Mouse (Mus musculus) stomach, embryonic 14.5 days (tissue): ENCODE data around the gene Abhd14a. TPM values are rescaled to one million over a fixed set of nuclear protein-coding genes. Genes with fewer than 3 reads are reported as not detected.
A peak's percentile ranks its signal among the peaks of the same experiment; 100 is the strongest.

Experiments used
- ATAC-seq: fragments of 200-750 bp; cut with Nextera tagmentation; 2 replicates; pipeline ENCODE4 v1.8.0; 2017; ENCODE audit warnings: low read depth, moderate TSS enrichment; ENCODE audit not compliant: insufficient number of reproducible peaks, insufficient read depth, low FRiP score
- H3K27ac ChIP-seq: fragments of 300-500 bp; sonication (generic); 2 replicates; pipeline ENCODE4 v1.5.1; 2014; ENCODE audit warnings: mild to moderate bottlenecking, low read length, moderate library complexity, mixed read lengths
- H3K27me3 ChIP-seq: fragments of 300-500 bp; sonication (generic); 2 replicates; pipeline ENCODE4 v1.6.1; 2014; ENCODE audit warnings: low read length, control low read depth, mixed read lengths; ENCODE audit not compliant: control insufficient read depth, insufficient read depth
- H3K36me3 ChIP-seq: fragments of 300-500 bp; sonication (generic); 2 replicates; pipeline ENCODE4 v1.6.1; 2014; ENCODE audit warnings: mild to moderate bottlenecking, control low read depth, low read length, moderate library complexity, mixed read lengths; ENCODE audit not compliant: control insufficient read depth, insufficient read depth
- H3K4me1 ChIP-seq: fragments of 300-500 bp; sonication (generic); 2 replicates; pipeline ENCODE4 v1.6.1; 2014; ENCODE audit warnings: low read length, control low read depth, mixed read lengths; ENCODE audit not compliant: control insufficient read depth, insufficient read depth
- H3K4me2 ChIP-seq: fragments of 300-500 bp; sonication (generic); replicated peaks from 2 replicates; pipeline ENCODE4 v1.6.1; 2014; ENCODE audit warnings: low read depth, low read length, control low read depth
- H3K4me3 ChIP-seq: fragments of 300-500 bp; sonication (generic); 2 replicates; pipeline ENCODE4 v1.5.1; 2014; ENCODE audit warnings: low read depth, low read length, control low read depth
- H3K9ac ChIP-seq: fragments of 300-500 bp; sonication (generic); replicated peaks from 2 replicates; pipeline ENCODE4 v1.6.1; 2014; ENCODE audit warnings: low read depth, mild to moderate bottlenecking, control low read depth, low read length, moderate library complexity, mixed read lengths
- H3K9me3 ChIP-seq: fragments of 300-500 bp; sonication (generic); 2 replicates; pipeline ENCODE4 v1.6.1; 2016; ENCODE audit warnings: low read depth, low read length, control low read depth; ENCODE audit not compliant: control insufficient read depth
- WGBS: fragments of 180-500 bp; shearing (Covaris S2); extraction: QIAGEN DNeasy Blood & Tissue Kit; methylation state at CpG from one replicate; pipeline ENCODE4 v1.1.7; 2014; 5-methylcytosine and 5-hydroxymethylcytosine counted together
- polyA plus RNA-seq: library from polyadenylated mRNA; unstranded; fragments of >200 nt; fragmentation: Nextera tagmentation; extraction: Ambion mirVana; gene quantifications from 2 replicates; pipeline ENCODE4 v1.2.1, GENCODE M21; 2014

Abhd14a gene
- polyA plus RNA-seq, 1 experiment from 2014 or later, result 57.1 TPM

- Histone ChIP-seq H3K9me3 (no peaks in the 10 kb centered on the region), H3K27me3 (no peaks in the 10 kb centered on the region), H3K4me3 (no peak overlapping the region), H3K27ac (no peak overlapping the region), H3K36me3 (no peaks in the 10 kb centered on the region), H3K9ac (no peak overlapping the region), H3K4me2 (no peak overlapping the region), H3K4me1 (0 out of 2 replicates have a peak, but pooled peaks cover 6% of the 10 kb centered on the region)
- WGBS, result 100% methylated on average over 4 of the region's 4 CpGs
- no peak for ATAC-seq
Measured at GRCm38 (mm10) chr9:106409096-106409495, 38.4 kb downstream of the Abhd14a start.

GRCm38 (mm10) chr9:106406443-106407078 is 40.9 kb downstream of the Abhd14a start:
- H3K4me3 ChIP-seq, result no peak overlapping the region
- H3K9ac ChIP-seq, result no peak overlapping the region
- H3K27me3 ChIP-seq, result no peaks in the 10 kb centered on the region
- no peak overlapping the region for H3K27ac ChIP-seq
- H3K9me3 ChIP-seq, result no peaks in the 10 kb centered on the region
- H3K36me3 ChIP-seq, result no peaks in the 10 kb centered on the region
- peak; percentile 25; the same call in 1 of the 2 replicates for ATAC-seq
- no peak overlapping the region for H3K4me2 ChIP-seq
- WGBS, result 41% methylated on average over 8 of the region's 8 CpGs
- H3K4me1 ChIP-seq, result 0 out of 2 replicates have a peak, but pooled peaks cover 6% of the 10 kb centered on the region

- H3K4me3 ChIP-seq, result no peak overlapping the region
- H3K4me1 ChIP-seq, result 0 out of 2 replicates have a peak, but pooled peaks cover 6% of the 10 kb centered on the region
- 14% methylated on average over 6 of the region's 6 CpGs for WGBS
- no peak overlapping the region for H3K27ac ChIP-seq
- H3K4me2 ChIP-seq, result no peak overlapping the region
- no peaks in the 10 kb centered on the region for H3K27me3 ChIP-seq
- no peak overlapping the region for H3K9ac ChIP-seq
- H3K36me3 ChIP-seq, result no peaks in the 10 kb centered on the region
- no peak for ATAC-seq
- H3K9me3 ChIP-seq, result no peaks in the 10 kb centered on the region
Measured at GRCm38 (mm10) chr9:106405275-106405674, 42.2 kb downstream of the Abhd14a start.

GRCm38 (mm10) chr9:106402607-106403375 is 44.7 kb downstream of the Abhd14a start:
- WGBS, result 76% methylated on average over 16 of the region's 16 CpGs
- Histone ChIP-seq H3K4me2 (no peak overlapping the region), H3K27me3 (no peaks in the 10 kb centered on the region), H3K36me3 (no peaks in the 10 kb centered on the region), H3K27ac (no peak overlapping the region), H3K9ac (no peak overlapping the region), H3K9me3 (no peaks in the 10 kb centered on the region), H3K4me3 (no peak overlapping the region), H3K4me1 (0 out of 2 replicates have a peak, but pooled peaks cover 6% of the 10 kb centered on the region)
- ATAC-seq, result no peak

GRCm38 (mm10) chr9:106402149-106402548 is 45.3 kb downstream of the Abhd14a start:
- no peak for ATAC-seq
- Histone ChIP-seq H3K4me3 (no peak overlapping the region), H3K4me1 (0 out of 2 replicates have a peak, but pooled peaks cover 6% of the 10 kb centered on the region), H3K9ac (no peak overlapping the region), H3K36me3 (no peaks in the 10 kb centered on the region), H3K27me3 (no peaks in the 10 kb centered on the region), H3K9me3 (no peaks in the 10 kb centered on the region), H3K27ac (no peak overlapping the region), H3K4me2 (no peak overlapping the region)
- WGBS, result 83% methylated on average over 5 of the region's 5 CpGs

GRCm38 (mm10) chr9:106399808-106400207 is 47.7 kb downstream of the Abhd14a start:
- Histone ChIP-seq H3K27ac (no peak overlapping the region), H3K4me3 (no peak overlapping the region), H3K4me2 (no peak overlapping the region), H3K9ac (no peak overlapping the region), H3K36me3 (no peaks in the 10 kb centered on the region), H3K9me3 (no peaks in the 10 kb centered on the region), H3K27me3 (no peaks in the 10 kb centered on the region), H3K4me1 (peaks cover 6% of the 10 kb centered on the region; the same call in 1 of the 2 replicates)
- WGBS, result 87% methylated on average over 3 of the region's 3 CpGs
- no peak for ATAC-seq

- Histone ChIP-seq H3K27ac (no peak overlapping the region), H3K9ac (no peak overlapping the region), H3K27me3 (no peaks in the 10 kb centered on the region), H3K4me2 (no peak overlapping the region), H3K36me3 (no peaks in the 10 kb centered on the region), H3K4me3 (no peak overlapping the region), H3K4me1 (peaks cover 11% of the 10 kb centered on the region), H3K9me3 (no peaks in the 10 kb centered on the region)
- 61% methylated on average over 9 of the region's 9 CpGs for WGBS
- peak; percentile 46; the same call in 1 of the 2 replicates for ATAC-seq
Measured at GRCm38 (mm10) chr9:106398667-106399311, 48.7 kb downstream of the Abhd14a start.

- H3K4me3 ChIP-seq, result no peak overlapping the region
- no peaks in the 10 kb centered on the region for H3K36me3 ChIP-seq
- no peak overlapping the region for H3K4me2 ChIP-seq
- 49% methylated on average over 4 of the region's 4 CpGs for WGBS
- H3K27ac ChIP-seq, result no peak overlapping the region
- H3K4me1 ChIP-seq, result peaks cover 13% of the 10 kb centered on the region
- no peaks in the 10 kb centered on the region for H3K27me3 ChIP-seq
- no peak overlapping the region for H3K9ac ChIP-seq
- H3K9me3 ChIP-seq, result no peaks in the 10 kb centered on the region
- ATAC-seq, result no peak
Measured at GRCm38 (mm10) chr9:106397733-106398132, 49.7 kb downstream of the Abhd14a start.
